Mouse (Mus musculus): ENCODE data around the gene Arhgap6. TPM values are rescaled to one million over a fixed set of nuclear protein-coding genes. Genes with fewer than 3 reads are reported as not detected.

Gene Arhgap6
- polyA plus RNA-seq, 1 experiment: 2.5 TPM

DNA sequence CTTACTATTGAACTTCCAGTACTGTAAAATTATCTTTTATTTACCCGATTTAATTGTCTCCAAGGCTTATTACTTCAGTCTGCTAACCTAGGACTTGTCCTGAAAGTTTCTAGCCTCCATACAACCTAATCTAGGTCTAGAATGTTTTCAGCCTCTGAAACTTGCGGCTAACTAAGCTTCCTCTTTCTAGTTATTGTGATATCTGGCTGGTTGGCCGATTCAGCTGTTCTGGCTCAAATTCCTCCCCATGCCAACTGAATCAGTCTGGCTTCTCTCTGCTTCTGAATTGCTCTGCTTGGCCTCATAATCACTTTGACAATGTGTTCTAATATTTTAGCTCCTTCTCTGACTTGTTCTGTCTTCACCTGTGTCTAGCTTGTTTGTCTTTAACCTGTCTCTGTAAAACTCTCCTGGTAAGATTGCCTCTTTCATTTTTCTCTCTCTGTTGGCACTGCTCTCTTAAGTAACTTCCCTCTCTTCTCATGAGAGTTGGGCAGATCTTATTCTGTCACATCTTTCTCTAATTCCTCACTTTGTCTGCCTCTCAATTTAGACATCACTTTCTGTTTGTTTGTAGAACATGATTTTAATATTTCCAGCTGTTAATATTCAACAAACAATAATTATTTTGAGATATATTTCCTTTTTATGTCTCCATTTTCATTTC lies 531.2 kb downstream of the Arhgap6 start:
- no peak for TF ChIP-seq POLR2A (IDR thresholded peaks at IDR 0.05; ENCODE audit: borderline replicate concordance, insufficient read depth, low read length)
- TF ChIP-seq CTCF (IDR thresholded peaks at IDR 0.05; ENCODE audit: borderline replicate concordance, insufficient read depth, low read depth, low read length): no peak
- no peak overlapping the region for H3K4me3 ChIP-seq (replicated peaks; ENCODE audit: insufficient read depth, low read depth, low read length)
- DNase-seq: no peak
- 53% methylated on average over 3 of the region's 3 CpGs for WGBS
- H3K4me1 ChIP-seq (ENCODE audit: control insufficient read depth, insufficient read depth, low read length): no peaks in the 10 kb centered on the region
- no peak overlapping the region for H3K27ac ChIP-seq (ENCODE audit: insufficient read depth, low read length)
- no peaks in the 10 kb centered on the region for H3K27me3 ChIP-seq (ENCODE audit: control insufficient read depth, insufficient read depth, low read length)

DNA sequence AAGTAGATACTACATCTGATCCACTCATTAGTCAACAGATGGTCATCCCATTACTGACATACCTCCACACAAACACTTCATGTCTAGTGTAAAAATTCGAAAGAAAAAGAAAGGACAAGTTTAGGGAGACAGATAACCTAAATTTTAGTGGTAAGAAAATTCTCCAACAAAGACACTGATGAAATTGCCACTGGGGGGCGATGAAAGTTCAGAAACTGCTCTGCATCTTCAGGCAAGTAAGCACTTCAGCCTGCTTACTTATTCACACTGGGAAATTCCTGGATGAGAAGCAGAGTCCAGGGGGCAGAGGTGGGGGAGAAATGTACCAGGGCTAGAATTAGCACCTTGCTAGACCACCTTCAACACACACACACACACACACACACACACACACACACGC lies 537.4 kb downstream of the Arhgap6 start:
- Histone ChIP-seq H3K27ac (ENCODE audit: insufficient read depth, low read length) (no peak overlapping the region), H3K27me3 (ENCODE audit: control insufficient read depth, insufficient read depth, low read length) (no peaks in the 10 kb centered on the region), H3K4me3 (replicated peaks; ENCODE audit: insufficient read depth, low read depth, low read length) (no peak overlapping the region), H3K4me1 (ENCODE audit: control insufficient read depth, insufficient read depth, low read length) (no peaks in the 10 kb centered on the region)
- TF ChIP-seq POLR2A (IDR thresholded peaks at IDR 0.05; ENCODE audit: borderline replicate concordance, insufficient read depth, low read length) (no peak), CTCF (IDR thresholded peaks at IDR 0.05; ENCODE audit: borderline replicate concordance, insufficient read depth, low read depth, low read length) (no peak)
- WGBS: 37% methylated on average over 3 of the region's 3 CpGs
- peak in 1 of 2 experiments; percentile 3 for DNase-seq

DNA sequence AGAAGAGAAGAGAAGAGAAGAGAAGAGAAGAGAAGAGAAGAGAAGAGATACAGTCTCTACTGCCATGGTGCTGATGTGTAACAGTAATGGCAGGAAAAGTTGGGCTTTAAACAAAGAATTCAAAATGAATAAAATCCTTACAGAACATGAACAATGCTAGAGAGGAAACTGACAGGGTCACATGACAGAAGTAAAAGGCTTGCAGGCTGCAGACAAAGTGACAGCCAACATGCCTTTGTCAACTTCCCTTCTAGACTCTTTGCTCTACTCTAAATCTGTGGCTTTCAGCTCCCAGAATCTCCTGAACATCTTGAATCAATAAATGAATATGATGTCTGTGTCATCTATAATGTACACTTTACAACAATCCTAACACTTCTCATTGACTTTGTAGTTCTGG lies 542.7 kb downstream of the Arhgap6 start:
- Histone ChIP-seq H3K27ac (ENCODE audit: insufficient read depth, low read length) (no peak overlapping the region), H3K4me3 (replicated peaks; ENCODE audit: insufficient read depth, low read depth, low read length) (no peak overlapping the region), H3K4me1 (ENCODE audit: control insufficient read depth, insufficient read depth, low read length) (no peaks in the 10 kb centered on the region), H3K27me3 (ENCODE audit: control insufficient read depth, insufficient read depth, low read length) (no peaks in the 10 kb centered on the region)
- DNase-seq: no peak
- TF ChIP-seq POLR2A (IDR thresholded peaks at IDR 0.05; ENCODE audit: borderline replicate concordance, insufficient read depth, low read length): no peak
- TF ChIP-seq CTCF (IDR thresholded peaks at IDR 0.05; ENCODE audit: borderline replicate concordance, insufficient read depth, low read depth, low read length): no peak

DNA sequence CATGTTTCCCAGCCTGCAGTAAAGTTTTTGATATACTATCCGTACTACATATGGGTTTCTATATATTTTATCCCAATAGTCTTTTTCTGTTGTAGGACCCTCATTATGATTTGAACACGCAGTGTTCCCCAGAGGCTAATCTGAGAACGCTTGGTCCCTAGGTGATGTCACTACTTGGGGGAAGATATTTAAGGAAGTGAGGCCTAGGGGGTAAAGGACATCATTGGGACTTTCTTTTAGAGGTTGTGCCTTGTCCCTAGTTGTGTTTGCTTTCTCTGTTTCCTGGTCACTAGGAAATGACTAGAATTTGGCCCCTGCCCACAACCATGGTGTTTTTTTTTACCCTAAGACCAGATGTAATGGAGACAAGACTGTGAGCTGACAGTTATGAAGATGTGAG lies 543.3 kb downstream of the Arhgap6 start:
- TF ChIP-seq CTCF (IDR thresholded peaks at IDR 0.05; ENCODE audit: borderline replicate concordance, insufficient read depth, low read depth, low read length) (no peak), POLR2A (IDR thresholded peaks at IDR 0.05; ENCODE audit: borderline replicate concordance, insufficient read depth, low read length) (no peak)
- H3K27ac ChIP-seq (ENCODE audit: insufficient read depth, low read length): no peak overlapping the region
- no peaks in the 10 kb centered on the region for H3K4me1 ChIP-seq (ENCODE audit: control insufficient read depth, insufficient read depth, low read length)
- no peaks in the 10 kb centered on the region for H3K27me3 ChIP-seq (ENCODE audit: control insufficient read depth, insufficient read depth, low read length)
- DNase-seq: no peak
- H3K4me3 ChIP-seq (replicated peaks; ENCODE audit: insufficient read depth, low read depth, low read length): no peak overlapping the region
- WGBS: 91% methylated on average over 3 of the region's 3 CpGs

Other genes starting within 250 kb of the Arhgap6 start
- gene Frmpd4, start 217.9 kb upstream of the Arhgap6 start, polyA plus RNA-seq (2012; rRNA removed): 14.2 and 16.3 TPM in 2 replicates
- 24.1 and 24.5 TPM in 2 replicates for gene Msl3, start 121.2 kb upstream of the Arhgap6 start, polyA plus RNA-seq (2012; rRNA removed)